Comparison of ENCODE assay signal across 7 mouse cellular contexts in the genomic region with DNA sequence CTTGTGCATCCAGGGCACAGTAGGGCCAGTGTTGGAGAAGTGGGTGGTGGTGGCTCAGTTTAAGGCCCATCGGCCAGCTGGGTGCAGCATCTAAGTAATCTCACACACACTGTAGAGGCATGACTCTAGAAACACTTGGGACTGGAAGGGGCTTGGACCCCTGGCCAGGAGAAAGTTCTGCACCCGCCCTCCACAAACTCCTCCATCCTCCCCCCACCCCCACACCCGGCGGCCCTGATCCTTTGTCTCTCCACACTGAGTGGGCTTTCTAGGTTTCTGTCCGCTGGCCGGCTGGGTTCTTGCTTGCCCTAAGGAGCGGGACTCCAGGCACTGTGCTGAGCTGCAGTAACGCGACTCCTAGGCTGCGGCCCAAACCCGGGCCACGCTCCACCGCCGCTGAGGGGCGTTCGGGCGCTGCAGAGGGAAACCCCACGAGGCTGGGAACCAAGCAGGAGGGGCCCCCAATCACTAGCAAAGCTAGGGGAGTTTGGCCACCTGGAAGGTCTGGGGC. TPM values are rescaled to one million over a fixed set of nuclear protein-coding genes. Genes with fewer than 3 reads are reported as not detected.
DNase-seq lines count a peak whose midpoint lies in the region; ATAC-seq and TF ChIP-seq lines count a peak whose summit lies in the region.

No protein-coding gene starts in this region.

- no peak overlapping the region for H3K27ac ChIP-seq in kidney, adult 2 months (ENCODE audit: insufficient read depth, low read depth, low read length)
- H3K27ac ChIP-seq in embryonic facial prominence, embryonic 14.5 days (replicated peaks; ENCODE audit: low read depth, low read length) = no peak overlapping the region; the same call in 1 of the 2 replicates

- ATAC-seq in embryonic facial prominence, embryonic 14.5 days (ENCODE audit: low read depth) = peak; percentile 38; the same call in 1 of the 2 replicates

- TF ChIP-seq POLR2A in kidney, adult 2 months (IDR thresholded peaks at IDR 0.05; ENCODE audit: low read depth, low read length) = no peak
- TF ChIP-seq POLR2A in brain, embryonic 14.5 days (IDR thresholded peaks at IDR 0.05; ENCODE audit: borderline replicate concordance, extremely low read depth, insufficient read depth, insufficient read length, poor library complexity, severe bottlenecking) = no peak

- 32% methylated on average over 18 of the region's 18 CpGs for WGBS in kidney, adult 2 months
- WGBS in embryonic facial prominence, embryonic 14.5 days = 5% methylated on average over 16 of the region's 18 CpGs

- no peaks in the 10 kb centered on the region for H3K4me1 ChIP-seq in kidney, adult 2 months (ENCODE audit: control insufficient read depth, insufficient read depth, low read length)
- H3K4me1 ChIP-seq in embryonic facial prominence, embryonic 14.5 days (ENCODE audit: control insufficient read depth, insufficient read depth, low read length) = peaks cover 7% of the 10 kb centered on the region; the same call in 1 of the 2 replicates

- peak overlapping the region; percentile 8 for H3K4me2 ChIP-seq in embryonic facial prominence, embryonic 14.5 days (ENCODE audit: low read depth, low read length)

- peaks cover 15% of the 10 kb centered on the region for H3K27me3 ChIP-seq in kidney, adult 2 months (replicated peaks; ENCODE audit: control insufficient read depth, insufficient read depth, low read length)
- H3K27me3 ChIP-seq in embryonic facial prominence, embryonic 14.5 days (replicated peaks; ENCODE audit: control insufficient read depth, insufficient read depth, low read length) = peaks cover 78% of the 10 kb centered on the region
- peaks cover 8% of the 10 kb centered on the region for H3K27me3 ChIP-seq in splenic B cell, adult 2 months (ENCODE audit: control insufficient read depth, insufficient read depth, low read length, poor library complexity, severe bottlenecking)

- no peaks in the 10 kb centered on the region for H3K9me3 ChIP-seq in embryonic facial prominence, embryonic 14.5 days (ENCODE audit: control insufficient read depth, low read length)

- DNase-seq in kidney, postnatal 14 days = peak; percentile 22
- DNase-seq in kidney, adult 2 months = no peak
- peak; percentile 87 for DNase-seq in brain, embryonic 14.5 days (ENCODE audit: low read depth)
- DNase-seq in embryonic facial prominence, embryonic 14.5 days (ENCODE audit: low spot score) = no peak
- DNase-seq in kidney, postnatal 4 days = peak; percentile 46 to 69
- DNase-seq in splenic B cell, adult 2 months (ENCODE audit: low read depth, low spot score) = peak; percentile 14
- DNase-seq in urinary bladder, postnatal 10 days (ENCODE audit: low spot score) = no peak

- no peak overlapping the region for H3K9ac ChIP-seq in embryonic facial prominence, embryonic 14.5 days (ENCODE audit: low read depth, low read length)

- no peak overlapping the region for H3K4me3 ChIP-seq in kidney, adult 2 months (ENCODE audit: insufficient read depth, low read depth, low read length)
- peak overlapping the region; percentile 16; the same call in 1 of the 2 replicates for H3K4me3 ChIP-seq in embryonic facial prominence, embryonic 14.5 days (ENCODE audit: low read depth, low read length)

- H3K36me3 ChIP-seq in kidney, adult 2 months (ENCODE audit: control insufficient read depth, insufficient read depth, low read length) = no peaks in the 10 kb centered on the region; the same call in none of the 2 replicates
- no peaks in the 10 kb centered on the region for H3K36me3 ChIP-seq in embryonic facial prominence, embryonic 14.5 days (ENCODE audit: control insufficient read depth, insufficient read depth, low read length)
- H3K36me3 ChIP-seq in splenic B cell, adult 2 months (ENCODE audit: control insufficient read depth, insufficient read depth, low read length, poor library complexity, severe bottlenecking) = no peaks in the 10 kb centered on the region

- no peak for TF ChIP-seq CTCF in kidney, adult 2 months (conservative IDR thresholded peaks at IDR 0.05; ENCODE audit: insufficient read depth, insufficient read length, low read depth, low read length)
- no peak for TF ChIP-seq CTCF in brain, embryonic 14.5 days (IDR thresholded peaks at IDR 0.05; ENCODE audit: borderline replicate concordance, extremely low read depth, insufficient read depth, insufficient read length)

RNA-seq across cellular contexts. Expression of a gene that starts 1.7 kb away (rescaled TPM):
- polyA plus RNA-seq in kidney, adult 2 months (2012; rRNA removed) = not detected in 2 replicates
- 18.5 and 18.8 TPM in 2 replicates for polyA plus RNA-seq in brain, embryonic 14.5 days (2012; rRNA removed)
- polyA plus RNA-seq in embryonic facial prominence, embryonic 14.5 days (2014; fragmentation: Nextera tagmentation; extraction: Ambion mirVana) = 2.8 TPM in 2 replicates

Comparison
In these comparisons a context has a peak if more than half of its experiments do, and no peak if none do; other contexts are left out.
1. DNase-seq: peak in kidney, postnatal 14 days (single experiment), brain, embryonic 14.5 days (single experiment), kidney, postnatal 4 days (2 of 2) and splenic B cell, adult 2 months (single experiment); none in kidney, adult 2 months (single experiment), embryonic facial prominence, embryonic 14.5 days (single experiment) and urinary bladder, postnatal 10 days (single experiment).